Mouse (Mus musculus) macrophage (primary cell): Measurements from ENCODE around the gene Bhmt. TPM values are rescaled to one million over a fixed set of nuclear protein-coding genes. Genes with fewer than 3 reads are reported as not detected.

ENCODE experiments used
- polyA plus RNA-seq: library from polyadenylated mRNA; stranded (reverse); fragments of 250-400 nt; gene quantifications from 3 replicates; pipeline ENCODE4 v1.2.4, GENCODE M21; 2018; ENCODE audit warnings: inconsistent platforms

Bhmt gene
- polyA plus RNA-seq, 1 experiment from 2014 or later = not detected

Other genes with a start within 250 kb of the Bhmt start
- gene Jmy, start 138.2 kb downstream of the Bhmt start, polyA plus RNA-seq = 3.3 to 4.6 TPM (median 4.3 TPM) in 3 replicates
- gene Bhmt2, start 36.3 kb upstream of the Bhmt start, polyA plus RNA-seq = not detected in 3 replicates
- not detected in 3 replicates for gene Dmgdh, start 36.5 kb upstream of the Bhmt start, polyA plus RNA-seq
- gene Arsb, start 133.7 kb upstream of the Bhmt start, polyA plus RNA-seq = 15.2 to 28.0 TPM (median 21.2 TPM) in 3 replicates